Mouse (Mus musculus) small intestine, adult 2 months (tissue): ENCODE data around the gene Amotl2.

ENCODE experiments used
- CTCF ChIP-seq: fragments of 200-500 bp; IDR thresholded peaks from 2 replicates; pipeline ENCODE4 v1.5.1; 2012; ENCODE audit warnings: low read depth, mild to moderate bottlenecking, control low read depth, inconsistent platforms, low read length, moderate library complexity, mixed read lengths; ENCODE audit not compliant: insufficient replicate concordance, insufficient read length; ENCODE audit errors: extremely low read depth
- POLR2A ChIP-seq: fragments of 200-500 bp; IDR thresholded peaks from 2 replicates; pipeline ENCODE4 v1.6.1; 2012; ENCODE audit warnings: low read depth, mild to moderate bottlenecking, control low read depth, inconsistent platforms, low read length, moderate library complexity

- no peak for TF ChIP-seq CTCF
- no peak for TF ChIP-seq POLR2A
Observed at GRCm38 (mm10) chr9:102690891-102691290, 25.6 kb upstream of the Amotl2 start.
